Mouse (Mus musculus) brain, embryonic 14.5 days (tissue): ENCODE results near the gene Otof. TPM values are rescaled to one million over a fixed set of nuclear protein-coding genes. Genes with fewer than 3 reads are reported as not detected.

Experiments
- DNase-seq: peaks from one replicate; pipeline ENCODE4 v3.0.0-alpha.2; 2011; ENCODE audit warnings: low read depth
- CTCF ChIP-seq: fragments of 200-500 bp; IDR thresholded peaks from 2 replicates; pipeline ENCODE4 v1.5.1; 2012; ENCODE audit warnings: inconsistent platforms, mild to moderate bottlenecking, moderate library complexity, borderline replicate concordance; ENCODE audit not compliant: insufficient read depth, insufficient read length; ENCODE audit errors: extremely low read depth
- POLR2A ChIP-seq: fragments of 200-500 bp; IDR thresholded peaks from 2 replicates; pipeline ENCODE4 v1.6.1; 2012; ENCODE audit warnings: mild to moderate bottlenecking, inconsistent platforms, borderline replicate concordance; ENCODE audit not compliant: poor library complexity, insufficient read depth, insufficient read length, severe bottlenecking; ENCODE audit errors: extremely low read depth
- polyA plus RNA-seq: library from polyadenylated mRNA; depleted of rRNA; stranded (reverse); fragments of >200 nt; gene quantifications from 2 replicates; pipeline ENCODE4 v1.2.3, GENCODE M21; 2012

Gene Otof
- polyA plus RNA-seq, 1 experiment, result 6.9 TPM

GRCm38 (mm10) chr5:30423121-30423520 is 38.6 kb downstream of the Otof start:
- TF ChIP-seq POLR2A (no peak), CTCF (no peak)

DNA sequence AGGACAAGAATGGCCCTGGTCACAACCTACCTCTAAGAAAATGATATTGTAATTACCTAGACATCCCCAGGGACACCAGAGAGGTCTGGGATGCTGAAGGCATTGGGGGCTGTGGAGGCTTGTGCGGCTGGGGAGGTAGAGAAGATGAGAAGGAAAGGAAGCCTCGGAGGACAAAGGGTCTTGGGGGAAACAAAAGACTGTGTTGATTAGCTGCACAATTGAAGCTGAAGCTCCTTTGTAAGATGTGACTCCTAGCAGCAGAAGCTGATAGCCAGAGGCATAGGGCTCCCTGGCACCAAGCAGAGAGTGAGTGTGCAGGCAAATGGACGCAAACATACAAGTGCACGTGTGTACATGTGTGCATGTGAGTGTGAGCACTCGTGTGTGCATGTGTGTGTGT is 45.1 kb downstream of the Otof start:
- no peak for TF ChIP-seq POLR2A
- no peak for TF ChIP-seq CTCF
- DNase-seq, result peak; percentile 22

More at GRCm38 (mm10) chr5:30423121-30423520, 38.6 kb downstream of the Otof start:
- no peak for DNase-seq

- no peak for DNase-seq
Measured at GRCm38 (mm10) chr5:30415876-30416275, 45.9 kb downstream of the Otof start.

GRCm38 (mm10) chr5:30415381-30415780 is 46.4 kb downstream of the Otof start:
- DNase-seq, result peak; percentile 37
- TF ChIP-seq CTCF (no peak), POLR2A (no peak)

More at GRCm38 (mm10) chr5:30415876-30416275, 45.9 kb downstream of the Otof start:
- TF ChIP-seq POLR2A (no peak), CTCF (no peak)

GRCm38 (mm10) chr5:30411524-30411923 is 50.2 kb downstream of the Otof start:
- peak; percentile 44 for DNase-seq

DNA sequence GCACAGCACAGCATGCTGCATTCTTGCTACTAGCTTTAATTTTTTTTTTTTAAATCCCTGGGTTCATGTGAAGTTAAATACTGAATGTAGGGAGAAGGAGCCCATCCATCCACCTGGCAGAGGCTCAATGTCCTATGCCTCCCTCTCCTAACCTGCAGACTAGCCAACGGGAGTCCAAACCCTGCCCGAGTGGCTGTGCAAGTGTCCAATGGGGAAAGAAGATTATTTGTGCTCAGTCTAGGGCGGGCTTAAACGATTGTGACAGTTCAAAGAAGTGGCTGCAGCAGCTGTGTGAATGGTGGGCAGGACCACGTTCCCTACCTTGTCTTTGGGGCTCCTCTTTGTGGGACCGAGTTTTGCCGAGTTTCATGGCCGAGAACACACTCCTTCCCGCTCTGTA is 54.9 kb downstream of the Otof start:
- TF ChIP-seq POLR2A (no peak), CTCF (no peak)
- DNase-seq, result peak; percentile 49

More at GRCm38 (mm10) chr5:30411524-30411923, 50.2 kb downstream of the Otof start:
- TF ChIP-seq POLR2A, result no peak
- TF ChIP-seq CTCF, result no peak

DNA sequence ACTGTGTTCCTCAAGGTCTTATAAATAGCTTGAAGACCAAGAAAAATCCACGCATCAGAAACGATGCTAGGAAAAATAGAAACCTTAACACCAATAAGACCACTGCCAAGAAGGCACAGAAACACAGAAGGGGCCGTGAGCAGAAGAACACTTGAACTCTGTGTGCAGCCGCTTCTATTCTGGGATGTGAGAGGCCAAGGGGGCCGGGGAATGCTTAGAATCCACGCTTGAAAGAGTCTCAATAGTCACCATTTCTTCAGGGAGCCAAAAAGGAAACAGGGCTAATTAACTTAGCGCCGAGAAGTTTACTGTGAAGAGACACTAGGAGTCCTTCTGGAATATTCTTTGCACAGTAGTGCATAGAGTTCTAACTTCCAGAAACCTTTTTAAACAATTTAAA is 60.6 kb downstream of the Otof start:
- peak; percentile 83 for DNase-seq
- TF ChIP-seq POLR2A, result no peak
- TF ChIP-seq CTCF, result no peak

DNA sequence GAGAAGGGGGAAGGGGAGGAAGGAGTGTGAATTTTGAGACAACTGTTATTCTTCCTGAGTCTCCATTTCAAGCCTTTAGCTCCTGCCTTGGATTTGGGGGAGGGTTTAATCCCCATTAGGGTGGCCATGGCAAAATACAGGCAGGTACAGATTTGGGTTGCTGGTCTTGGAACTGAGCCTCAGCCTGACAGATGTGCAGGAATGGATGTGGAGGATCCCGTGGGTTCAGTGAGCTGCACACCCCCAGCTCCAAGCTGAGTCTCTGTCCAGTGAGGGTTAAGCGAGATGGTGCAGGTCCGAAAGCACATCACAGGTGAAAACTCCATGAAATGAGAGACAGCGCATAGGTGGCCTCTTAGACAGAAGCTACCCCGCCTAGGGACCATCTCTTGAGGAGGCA is 61.2 kb downstream of the Otof start:
- no peak for DNase-seq
- TF ChIP-seq POLR2A, result no peak
- TF ChIP-seq CTCF, result no peak

DNA sequence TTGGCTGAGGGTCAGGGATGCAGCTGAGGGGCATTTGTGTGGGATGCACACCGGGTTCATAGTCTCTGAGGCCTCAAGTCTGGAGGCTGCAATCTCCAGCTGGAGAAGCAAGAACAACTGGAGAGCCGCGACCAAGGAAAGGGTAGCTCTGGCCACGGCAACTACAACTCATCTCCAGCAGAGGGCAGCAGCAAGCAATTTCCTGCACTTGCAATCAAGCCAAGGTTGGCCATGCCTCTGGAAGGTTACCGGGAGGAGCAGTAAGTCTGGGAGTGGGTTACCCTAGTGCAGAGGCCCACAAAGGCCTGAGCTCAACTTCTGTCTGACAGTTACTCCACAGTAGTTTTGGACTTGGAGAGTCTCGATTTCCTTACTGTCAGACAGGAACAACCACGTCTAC is 70.3 kb downstream of the Otof start:
- TF ChIP-seq POLR2A (no peak), CTCF (peak; percentile 94)
- peak; percentile 76 for DNase-seq

GRCm38 (mm10) chr5:30389836-30390235 is 71.9 kb downstream of the Otof start:
- TF ChIP-seq CTCF, result no peak
- no peak for TF ChIP-seq POLR2A
- no peak for DNase-seq

DNA sequence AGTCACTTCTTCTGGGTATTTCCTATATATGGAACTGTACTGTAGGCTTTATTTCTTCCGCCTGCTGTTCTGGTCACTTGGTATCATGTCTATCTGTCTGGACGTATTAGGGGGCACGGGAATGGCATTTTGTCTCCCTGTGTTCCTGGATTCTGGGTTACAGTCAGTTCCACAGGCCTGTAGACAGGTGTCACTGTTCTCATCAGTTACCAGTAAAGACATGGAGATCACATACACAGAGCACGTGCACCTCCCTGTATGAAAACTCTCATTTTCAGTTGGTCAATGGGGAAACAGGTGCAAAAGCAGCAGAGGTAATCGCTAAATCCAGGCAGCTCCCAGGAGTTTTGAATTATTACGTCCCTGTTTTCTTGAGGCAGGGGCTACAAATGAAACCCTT is 74.0 kb downstream of the Otof start:
- no peak for DNase-seq
- TF ChIP-seq POLR2A, result no peak
- TF ChIP-seq CTCF, result peak; percentile 33; the same call in 1 of the 2 replicates

DNA sequence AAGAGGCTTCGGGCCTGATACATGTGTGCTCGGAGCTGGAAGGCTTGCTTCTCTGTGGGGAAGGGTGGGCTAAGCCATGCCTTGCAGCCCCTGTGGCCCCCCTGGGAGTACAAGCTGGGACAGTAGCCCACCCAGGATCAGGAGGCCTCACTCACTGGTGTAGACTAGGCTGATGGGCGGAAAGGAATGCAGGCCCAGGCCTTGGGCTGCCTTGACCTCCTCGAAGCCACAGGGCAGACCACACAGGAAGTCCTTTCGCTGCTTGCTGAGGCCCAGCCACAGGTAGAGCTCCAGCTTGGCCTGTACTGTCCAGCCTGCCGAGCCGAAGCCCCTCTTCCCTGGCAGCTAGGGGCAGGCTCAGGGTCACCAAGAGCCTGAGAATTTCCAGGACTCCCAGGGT is 78.9 kb downstream of the Otof start:
- DNase-seq, result no peak
- no peak for TF ChIP-seq POLR2A
- TF ChIP-seq CTCF, result no peak
